Mouse (Mus musculus): ENCODE measurements around the gene Fam107b.

Fam107b gene

GRCm38 (mm10) chr2:3608868-3609854 lies 38.9 kb downstream of the Fam107b start:
- no peak for DNase-seq (ENCODE audit: low spot score in 2 of 2)

- no peak for DNase-seq (ENCODE audit: low spot score in 2 of 2)
These were observed 48.2 kb downstream of the Fam107b start for GRCm38 (mm10) chr2:3618446-3618845.

- no peak for DNase-seq (ENCODE audit: low spot score in 2 of 2)
These were observed 51.3 kb downstream of the Fam107b start for GRCm38 (mm10) chr2:3621568-3621967.

GRCm38 (mm10) chr2:3622158-3622557 lies 51.9 kb downstream of the Fam107b start:
- DNase-seq (ENCODE audit: low spot score in 2 of 2), result no peak

GRCm38 (mm10) chr2:3623207-3623980 lies 53.1 kb downstream of the Fam107b start:
- DNase-seq (ENCODE audit: low spot score in 2 of 2), result no peak

- no peak for DNase-seq (ENCODE audit: low spot score in 2 of 2)
These were observed 53.8 kb downstream of the Fam107b start for GRCm38 (mm10) chr2:3623981-3624584.

GRCm38 (mm10) chr2:3629096-3629495 lies 58.8 kb downstream of the Fam107b start:
- no peak for DNase-seq (ENCODE audit: low spot score in 2 of 2)

GRCm38 (mm10) chr2:3629741-3630140 lies 59.5 kb downstream of the Fam107b start:
- peak in 1 of 2 experiments; percentile 60 for DNase-seq (ENCODE audit: low spot score in 2 of 2)

- no peak for DNase-seq (ENCODE audit: low spot score in 2 of 2)
These were observed 60.6 kb downstream of the Fam107b start for GRCm38 (mm10) chr2:3630769-3631477.

GRCm38 (mm10) chr2:3633137-3633536 lies 62.8 kb downstream of the Fam107b start:
- DNase-seq (ENCODE audit: low spot score in 2 of 2), result no peak

GRCm38 (mm10) chr2:3636771-3637170 lies 66.5 kb downstream of the Fam107b start:
- DNase-seq (ENCODE audit: low spot score in 2 of 2), result no peak

- no peak for DNase-seq (ENCODE audit: low spot score in 2 of 2)
These were observed 70.9 kb downstream of the Fam107b start for GRCm38 (mm10) chr2:3641001-3641770.

- DNase-seq (ENCODE audit: low spot score in 2 of 2), result no peak
These were observed 72.7 kb downstream of the Fam107b start for GRCm38 (mm10) chr2:3642949-3643348.

GRCm38 (mm10) chr2:3645741-3646140 lies 75.5 kb downstream of the Fam107b start:
- DNase-seq (ENCODE audit: low spot score in 2 of 2), result no peak

GRCm38 (mm10) chr2:3649171-3649570 lies 78.9 kb downstream of the Fam107b start:
- DNase-seq (ENCODE audit: low spot score in 2 of 2), result no peak

GRCm38 (mm10) chr2:3654606-3655005 lies 84.3 kb downstream of the Fam107b start:
- no peak for DNase-seq (ENCODE audit: low spot score in 2 of 2)

- DNase-seq (ENCODE audit: low spot score in 2 of 2), result no peak
These were observed 85.8 kb downstream of the Fam107b start for GRCm38 (mm10) chr2:3656091-3656490.

- peak in 1 of 2 experiments; percentile 38 for DNase-seq (ENCODE audit: low spot score in 2 of 2)
These were observed 86.5 kb downstream of the Fam107b start for GRCm38 (mm10) chr2:3656834-3657233.

GRCm38 (mm10) chr2:3657376-3657775 lies 87.1 kb downstream of the Fam107b start:
- peak in 1 of 2 experiments; percentile 19 for DNase-seq (ENCODE audit: low spot score in 2 of 2)

Measured in spleen, postnatal 10 days (tissue).